Mouse (Mus musculus) G1E (cell line): ENCODE measurements around the gene Foxs1.

ENCODE experiments used
- GATA2 ChIP-seq: IDR thresholded peaks from 2 replicates; pipeline ENCODE4 v1.6.1; 2012; ENCODE audit warnings: low read depth, low read length, inconsistent platforms, borderline replicate concordance
- POLR2AphosphoS5 ChIP-seq: IDR thresholded peaks from 2 replicates; pipeline ENCODE4 v1.6.1; 2012; ENCODE audit warnings: low read depth, low read length, inconsistent platforms; ENCODE audit not compliant: insufficient replicate concordance

DNA sequence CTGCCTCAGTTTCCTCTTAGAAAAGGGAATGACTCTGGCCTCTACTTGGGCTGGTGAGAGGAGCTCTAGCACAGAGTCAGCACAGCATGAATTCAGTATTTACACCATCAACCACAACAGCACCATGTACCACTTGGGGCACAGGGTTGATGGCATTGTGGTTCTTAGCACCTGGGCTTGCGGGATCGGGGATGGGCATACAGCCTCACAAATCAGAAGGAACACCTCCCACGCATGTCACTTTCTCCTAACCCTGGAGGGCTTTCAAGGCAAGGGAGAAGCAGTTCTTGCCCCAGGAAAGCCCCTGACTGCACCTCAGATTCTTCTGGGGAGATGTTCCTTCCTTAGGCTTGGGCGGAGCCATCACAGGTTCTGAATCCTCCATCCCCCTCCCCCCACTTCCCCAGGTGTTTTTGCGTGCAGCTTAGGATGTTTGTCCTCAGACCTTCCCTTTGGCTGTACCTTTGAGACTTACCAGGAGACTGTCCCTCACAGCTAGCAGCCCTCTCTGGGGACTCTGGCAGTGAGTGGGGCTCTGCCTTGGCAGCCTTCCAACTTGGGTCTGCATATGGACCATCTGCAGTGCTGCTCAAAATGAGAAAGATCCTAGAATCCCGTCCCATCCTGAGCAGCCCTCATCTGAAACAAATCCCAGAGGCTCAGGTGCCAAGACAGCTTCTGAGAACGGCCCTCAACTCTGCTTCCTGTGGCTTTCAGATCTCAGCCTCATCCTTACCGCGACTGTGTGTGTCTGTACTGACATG lies 26.6 kb downstream of the Foxs1 start:
- TF ChIP-seq GATA2 (no peak), POLR2AphosphoS5 (no peak)
